Mouse (Mus musculus): ENCODE measurements around the gene Olfr1441. TPM values are rescaled to one million over a fixed set of nuclear protein-coding genes. Genes with fewer than 3 reads are reported as not detected.

Gene Olfr1441
- total RNA-seq, 2 experiments from 2014 or later = not detected

- intact Hi-C loops (cut with DNase I) = no loop called here
- no peak for TF ChIP-seq CTCF (IDR thresholded peaks at IDR 0.05)
- 0 out of 2 replicates have a peak overlapping the region, but pooled peaks have one; percentile 26 for H3K27ac ChIP-seq
Observed at GRCm38 (mm10) chr19:12435750-12436524, 18.7 kb downstream of the Olfr1441 start.

GRCm38 (mm10) chr19:12439581-12439980, 22.3 kb downstream of the Olfr1441 start:
- no peak for TF ChIP-seq CTCF (IDR thresholded peaks at IDR 0.05)
- intact Hi-C loops (cut with DNase I) = no loop called here
- Histone ChIP-seq H3K27ac (no peak overlapping the region), H3K4me3 (no peak overlapping the region)
- no peak for DNase-seq (ENCODE audit: extremely low spot score in 1 of 2, low spot score in 2 of 2)

More at GRCm38 (mm10) chr19:12435750-12436524, 18.7 kb downstream of the Olfr1441 start:
- no peak overlapping the region for H3K4me3 ChIP-seq
- no peak for DNase-seq (ENCODE audit: extremely low spot score in 1 of 2, low spot score in 2 of 2)

GRCm38 (mm10) chr19:12440103-12440725, 23.0 kb downstream of the Olfr1441 start:
- no peak for DNase-seq (ENCODE audit: extremely low spot score in 1 of 2, low spot score in 2 of 2)
- intact Hi-C loops (cut with DNase I) = no loop called here
- H3K4me3 ChIP-seq = no peak overlapping the region
- H3K27ac ChIP-seq = no peak overlapping the region
- TF ChIP-seq CTCF (IDR thresholded peaks at IDR 0.05) = no peak

- no peak for DNase-seq (ENCODE audit: extremely low spot score in 1 of 2, low spot score in 2 of 2)
- intact Hi-C loops (cut with DNase I) = loop anchor here (1.0 kb wide), 1 partner anchor 18 kb away; the partner anchor contains the start of gene Mpeg1
- no peak for TF ChIP-seq CTCF (IDR thresholded peaks at IDR 0.05)
- H3K27ac ChIP-seq = no peak overlapping the region
- no peak overlapping the region for H3K4me3 ChIP-seq
Observed at GRCm38 (mm10) chr19:12442560-12442959, 25.3 kb downstream of the Olfr1441 start.

GRCm38 (mm10) chr19:12445014-12445413, 27.8 kb downstream of the Olfr1441 start:
- TF ChIP-seq CTCF (IDR thresholded peaks at IDR 0.05) = no peak
- intact Hi-C loops (cut with DNase I) = no loop called here
- Histone ChIP-seq H3K27ac (no peak overlapping the region), H3K4me3 (no peak overlapping the region)
- DNase-seq (ENCODE audit: extremely low spot score in 1 of 2, low spot score in 2 of 2) = no peak

- no peak for TF ChIP-seq CTCF (IDR thresholded peaks at IDR 0.05)
- no peak overlapping the region for H3K4me3 ChIP-seq
- no peak overlapping the region for H3K27ac ChIP-seq
- no peak for DNase-seq (ENCODE audit: extremely low spot score in 1 of 2, low spot score in 2 of 2)
- intact Hi-C loops (cut with DNase I) = no loop called here
Observed at GRCm38 (mm10) chr19:12457401-12458066, 40.3 kb downstream of the Olfr1441 start.

GRCm38 (mm10) chr19:12459516-12459915, 42.3 kb downstream of the Olfr1441 start:
- Histone ChIP-seq H3K27ac (no peak overlapping the region), H3K4me3 (no peak overlapping the region)
- no peak for TF ChIP-seq CTCF (IDR thresholded peaks at IDR 0.05)
- intact Hi-C loops (cut with DNase I) = no loop called here
- no peak for DNase-seq (ENCODE audit: extremely low spot score in 1 of 2, low spot score in 2 of 2)

GRCm38 (mm10) chr19:12460282-12461249, 43.3 kb downstream of the Olfr1441 start, which contains the start of gene Mpeg1:
TSS of gene Mpeg1 (plus strand) at chr19:12460779.
- no peak for TF ChIP-seq CTCF (IDR thresholded peaks at IDR 0.05)
- intact Hi-C loops (cut with DNase I) = loop anchor here (1.0 kb wide), 1 partner anchor 18 kb away; no protein-coding TSS in a partner anchor
- H3K4me3 ChIP-seq = no peak within 1 kb of the TSS
- DNase-seq (ENCODE audit: extremely low spot score in 1 of 2, low spot score in 2 of 2) = no peak
- H3K27ac ChIP-seq = no peak within 1 kb of the TSS

- peak in 1 of 2 experiments; percentile 8 for DNase-seq (ENCODE audit: extremely low spot score in 1 of 2, low spot score in 2 of 2)
- Histone ChIP-seq H3K4me3 (no peak overlapping the region), H3K27ac (peak overlapping the region; percentile 1; the same call in 1 of the 2 replicates)
- intact Hi-C loops (cut with DNase I) = no loop called here
- TF ChIP-seq CTCF (IDR thresholded peaks at IDR 0.05) = no peak
Observed at GRCm38 (mm10) chr19:12462851-12463721, 45.9 kb downstream of the Olfr1441 start.

GRCm38 (mm10) chr19:12463722-12464035, 46.4 kb downstream of the Olfr1441 start:
- TF ChIP-seq CTCF (IDR thresholded peaks at IDR 0.05) = no peak

More at GRCm38 (mm10) chr19:12463722-12464035, 46.4 kb downstream of the Olfr1441 start:
- no peak overlapping the region for H3K4me3 ChIP-seq
- no peak overlapping the region; the same call in 1 of the 2 replicates for H3K27ac ChIP-seq
- intact Hi-C loops (cut with DNase I) = no loop called here
- DNase-seq (ENCODE audit: extremely low spot score in 1 of 2, low spot score in 2 of 2) = no peak
